Mouse (Mus musculus): ENCODE measurements around the gene 4930503B20Rik. TPM values are rescaled to one million over a fixed set of nuclear protein-coding genes. Genes with fewer than 3 reads are reported as not detected.

4930503B20Rik gene
- polyA plus RNA-seq, 1 experiment from 2014 or later = not detected

GRCm38 (mm10) chr3:146596387-146596786 lies 54.7 kb downstream of the 4930503B20Rik start:
- Histone ChIP-seq H3K4me2 (ENCODE audit: low read length) (no peak overlapping the region), H3K9me3 (ENCODE audit: control insufficient read depth, low read length) (no peaks in the 10 kb centered on the region), H3K27me3 (replicated peaks; ENCODE audit: control insufficient read depth, insufficient read depth, low read length) (no peaks in the 10 kb centered on the region), H3K4me1 (ENCODE audit: control insufficient read depth, insufficient read depth, low read depth, low read length) (no peaks in the 10 kb centered on the region), H3K9ac (ENCODE audit: low read depth, low read length) (no peak overlapping the region), H3K4me3 (ENCODE audit: low read length) (no peak overlapping the region), H3K27ac (ENCODE audit: low read depth, low read length) (no peak overlapping the region), H3K36me3 (ENCODE audit: control insufficient read depth, insufficient read depth, low read length) (no peaks in the 10 kb centered on the region)
- 89% methylated on average over 8 of the region's 8 CpGs for WGBS
- no peak for ATAC-seq

- Histone ChIP-seq H3K36me3 (ENCODE audit: control insufficient read depth, insufficient read depth, low read length) (no peaks in the 10 kb centered on the region), H3K9me3 (ENCODE audit: control insufficient read depth, low read length) (no peaks in the 10 kb centered on the region), H3K4me2 (ENCODE audit: low read length) (no peak overlapping the region), H3K4me1 (ENCODE audit: control insufficient read depth, insufficient read depth, low read depth, low read length) (no peaks in the 10 kb centered on the region), H3K4me3 (ENCODE audit: low read length) (no peak overlapping the region), H3K9ac (ENCODE audit: low read depth, low read length) (no peak overlapping the region), H3K27ac (ENCODE audit: low read depth, low read length) (no peak overlapping the region), H3K27me3 (replicated peaks; ENCODE audit: control insufficient read depth, insufficient read depth, low read length) (no peaks in the 10 kb centered on the region)
- no peak for ATAC-seq
- 82% methylated on average over 6 of the region's 6 CpGs for WGBS
Observed at GRCm38 (mm10) chr3:146595440-146595839, 55.7 kb downstream of the 4930503B20Rik start.

Other genes with a start within 250 kb of the 4930503B20Rik start
- 17.9 and 18.8 TPM in 2 replicates for gene Ssx2ip, start 246.7 kb downstream of the 4930503B20Rik start, polyA plus RNA-seq (2015; fragmentation: Nextera tagmentation; extraction: Ambion mirVana)
- 5.0 and 5.7 TPM in 2 replicates for gene Ctbs, start 201.5 kb downstream of the 4930503B20Rik start, polyA plus RNA-seq (2015; fragmentation: Nextera tagmentation; extraction: Ambion mirVana)
- gene Spata1, start 151.6 kb downstream of the 4930503B20Rik start, polyA plus RNA-seq (2015; fragmentation: Nextera tagmentation; extraction: Ambion mirVana) = 4.5 and 5.5 TPM in 2 replicates
- 340 and 347 TPM in 2 replicates for gene Gng5, start 151.5 kb downstream of the 4930503B20Rik start, polyA plus RNA-seq (2015; fragmentation: Nextera tagmentation; extraction: Ambion mirVana)
- 31.5 and 32.5 TPM in 2 replicates for gene Rpf1, start 129.9 kb downstream of the 4930503B20Rik start, polyA plus RNA-seq (2015; fragmentation: Nextera tagmentation; extraction: Ambion mirVana)
- 0.14 TPM in 1 of 2 replicates, not detected in the other for gene Uox, start 80.9 kb downstream of the 4930503B20Rik start, polyA plus RNA-seq (2015; fragmentation: Nextera tagmentation; extraction: Ambion mirVana)
- not detected in 2 replicates for gene Dnase2b, start 35.7 kb downstream of the 4930503B20Rik start, polyA plus RNA-seq (2015; fragmentation: Nextera tagmentation; extraction: Ambion mirVana)
- gene Samd13, start 34.3 kb upstream of the 4930503B20Rik start, polyA plus RNA-seq (2015; fragmentation: Nextera tagmentation; extraction: Ambion mirVana) = 0.12 and 0.20 TPM in 2 replicates
- 199 and 204 TPM in 2 replicates for gene Prkacb, start 161.7 kb upstream of the 4930503B20Rik start, polyA plus RNA-seq (2015; fragmentation: Nextera tagmentation; extraction: Ambion mirVana)
- 7.8 and 9.4 TPM in 2 replicates for gene Ttll7, start 201.1 kb upstream of the 4930503B20Rik start, polyA plus RNA-seq (2015; fragmentation: Nextera tagmentation; extraction: Ambion mirVana)